Mouse (Mus musculus) kidney, postnatal 25 days (tissue): ENCODE measurements around the gene Zbtb44.

ENCODE experiments used
- DNase-seq, 2 experiments: peaks; one replicate each; pipeline ENCODE4 v3.0.0; 2021; ENCODE audit warnings: mixed read lengths in 2 of 2

The Zbtb44 gene

GRCm38 (mm10) chr9:31117488-31117887 lies 87.0 kb downstream of the Zbtb44 start:
- no peak for DNase-seq

GRCm38 (mm10) chr9:31118520-31119298 lies 88.3 kb downstream of the Zbtb44 start:
- DNase-seq: no peak

DNA sequence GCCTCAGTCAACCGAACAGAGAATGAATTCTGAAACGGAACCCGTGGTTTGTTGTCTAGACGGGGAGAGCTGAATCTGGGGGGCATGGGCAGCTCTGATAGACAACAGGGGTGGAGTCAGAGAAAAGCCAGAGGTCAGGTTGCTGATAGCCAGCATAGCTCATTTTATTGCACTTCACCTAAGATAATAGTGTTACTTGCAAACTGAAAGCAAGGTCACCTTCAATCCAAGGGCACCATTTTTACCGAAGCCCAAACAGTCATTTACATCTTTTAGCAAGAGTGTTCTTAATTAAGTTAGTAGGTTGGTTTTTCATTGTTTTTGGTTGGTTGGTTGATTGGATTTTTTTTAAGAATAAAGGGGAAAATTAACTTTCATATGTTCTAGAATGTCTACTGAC lies 89.0 kb downstream of the Zbtb44 start:
- no peak for DNase-seq

DNA sequence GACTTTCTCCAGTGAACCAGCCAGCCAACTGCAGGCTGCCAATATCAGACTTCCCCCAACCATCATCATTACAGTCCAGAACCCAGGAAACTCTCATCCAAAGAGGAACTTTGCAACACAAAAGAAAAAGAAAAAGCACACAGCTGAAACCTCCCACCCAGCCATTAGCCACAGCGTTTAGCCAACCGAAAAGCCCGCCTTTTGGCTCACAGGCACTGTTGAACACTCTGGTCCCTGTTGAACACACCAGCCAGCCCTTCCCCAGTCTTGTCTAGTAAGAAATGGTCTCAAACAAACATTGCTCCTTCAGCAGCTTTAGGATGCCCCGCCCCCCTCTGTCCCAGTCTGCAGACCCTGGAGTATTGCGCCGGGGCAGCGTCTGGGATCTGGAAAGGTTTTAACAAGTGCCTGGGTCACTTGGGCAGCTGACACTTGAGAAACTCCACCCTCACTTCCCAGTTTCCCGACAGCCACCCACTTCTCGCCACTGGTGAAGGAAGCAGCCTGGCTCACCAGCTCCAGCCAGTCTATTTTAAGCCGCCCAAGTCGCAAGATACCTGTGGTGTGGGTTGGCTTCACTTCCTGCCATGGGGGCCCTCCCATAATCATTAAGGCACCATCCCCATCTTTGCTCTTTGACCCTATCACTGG lies 89.6 kb downstream of the Zbtb44 start:
- no peak for DNase-seq

DNA sequence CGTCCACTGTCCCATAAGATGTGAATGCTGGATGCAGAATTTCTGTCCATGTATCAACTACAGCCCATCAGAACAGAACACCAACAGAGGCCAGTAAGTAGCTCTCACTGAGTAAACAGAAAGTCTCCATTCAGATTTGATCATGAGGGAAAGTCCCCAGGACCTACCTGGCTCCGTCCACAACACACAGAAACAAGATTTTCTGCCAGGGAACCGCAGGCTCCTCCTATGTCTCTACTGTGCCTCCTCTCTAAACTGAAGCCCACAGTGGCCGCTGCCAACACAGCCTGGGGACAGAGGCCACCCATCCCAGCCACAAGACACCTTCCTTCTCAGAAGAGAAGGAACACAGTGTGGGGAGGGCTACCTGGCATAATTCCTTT lies 90.1 kb downstream of the Zbtb44 start:
- DNase-seq: no peak

DNA sequence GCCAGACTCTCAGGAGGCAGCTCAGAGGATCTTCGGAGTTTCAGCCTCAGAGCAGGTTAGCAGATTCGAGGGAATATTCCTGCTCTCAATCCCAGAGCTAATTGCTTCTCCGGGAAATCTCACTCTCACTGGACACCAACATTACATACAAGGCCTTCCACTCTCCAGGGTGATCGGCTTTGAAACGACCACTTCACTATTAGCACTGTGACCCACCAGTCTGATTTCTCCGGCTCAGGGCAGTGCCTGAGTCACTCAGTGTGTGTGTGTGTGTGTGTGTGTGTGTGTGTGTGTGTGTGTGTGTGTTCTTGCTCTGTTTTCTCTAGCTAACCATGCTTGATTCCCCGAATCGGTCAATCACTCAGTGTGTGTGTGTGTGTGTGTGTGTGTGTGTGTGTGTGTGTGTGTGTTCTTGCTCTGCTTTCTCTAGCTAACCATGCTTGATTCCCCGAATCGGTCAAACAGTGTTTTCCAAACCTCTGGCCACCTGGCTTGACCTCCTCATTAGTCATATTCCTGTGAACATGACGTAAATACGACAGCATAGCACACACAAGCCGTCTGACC lies 92.1 kb downstream of the Zbtb44 start:
- no peak for DNase-seq
